Mouse (Mus musculus): Measurements from ENCODE around the gene Acmsd. TPM values are rescaled to one million over a fixed set of nuclear protein-coding genes. Genes with fewer than 3 reads are reported as not detected.

Acmsd gene
- polyA plus RNA-seq, 1 experiment from 2014 or later = not detected

Other genes with a start within 250 kb of the Acmsd start
- gene Tmem163, start 49.9 kb upstream of the Acmsd start, polyA plus RNA-seq (2016; fragmentation: Nextera tagmentation; extraction: Ambion mirVana) = 44.2 and 46.8 TPM in 2 replicates
- gene Ccnt2, start 44.8 kb downstream of the Acmsd start, polyA plus RNA-seq (2016; fragmentation: Nextera tagmentation; extraction: Ambion mirVana) = 112 and 113 TPM in 2 replicates
- gene Map3k19, start 125.6 kb downstream of the Acmsd start, polyA plus RNA-seq (2016; fragmentation: Nextera tagmentation; extraction: Ambion mirVana) = 0.05 TPM in 1 of 2 replicates, not detected in the other
- 18.5 and 20.2 TPM in 2 replicates for gene Rab3gap1, start 139.4 kb downstream of the Acmsd start, polyA plus RNA-seq (2016; fragmentation: Nextera tagmentation; extraction: Ambion mirVana)